ENCODE assay signal across 8 mouse cellular contexts in genomic region chr9:56042181-56042621, GRCm38 (mm10). TPM values are rescaled to one million over a fixed set of nuclear protein-coding genes. Genes with fewer than 3 reads are reported as not detected.
A peak's percentile ranks its signal among the peaks of the same experiment; 100 is the strongest.
DNase-seq lines count a peak whose midpoint lies in the region; ATAC-seq and TF ChIP-seq lines count a peak whose summit lies in the region.

No protein-coding gene starts in this region.

- under 1% methylated on average over 16 of the region's 16 CpGs for WGBS in heart, embryonic 14.5 days
- WGBS in forebrain, postnatal 0 days, result under 1% methylated on average over 16 of the region's 16 CpGs
- WGBS in liver, postnatal 0 days (ENCODE audit: insufficient replicate concordance), result under 1% methylated on average over 16 of the region's 16 CpGs

- TF ChIP-seq EP300 in MEL (IDR thresholded peaks at IDR 0.05; ENCODE audit: low read depth in 1 of 2, low read length in 2 of 2), result no peak
- TF ChIP-seq EP300 in liver, postnatal 0 days (IDR thresholded peaks at IDR 0.05; ENCODE audit: low read depth), result no peak

- ATAC-seq in heart, embryonic 14.5 days (ENCODE audit: insufficient number of reproducible peaks, insufficient read depth, low FRiP score, low read depth), result 0 out of 2 replicates have a peak, but pooled peaks have one; percentile 2
- ATAC-seq in forebrain, postnatal 0 days, result peak; percentile 72
- no peak for ATAC-seq in liver, postnatal 0 days

- no peaks in the 10 kb centered on the region; the same call in 1 of the 2 replicates for H3K79me2 ChIP-seq in MEL (ENCODE audit: control insufficient read depth, insufficient read depth, low read length, poor library complexity)

- TF ChIP-seq RAD21 in MEL (IDR thresholded peaks at IDR 0.05; ENCODE audit: low read depth, low read length), result no peak

- H3K27me3 ChIP-seq in heart, embryonic 14.5 days (ENCODE audit: control insufficient read depth, insufficient read depth, low read length), result no peaks in the 10 kb centered on the region
- H3K27me3 ChIP-seq in MEL (ENCODE audit: control insufficient read depth in 1 of 2, insufficient read depth in 2 of 2, low read length in 2 of 2), result peaks cover 0 to 7% of the 10 kb centered on the region in 2 experiments; a peak in 3 of 4 replicates
- H3K27me3 ChIP-seq in forebrain, postnatal 0 days (ENCODE audit: insufficient read depth, low read length), result no peaks in the 10 kb centered on the region
- no peaks in the 10 kb centered on the region for H3K27me3 ChIP-seq in liver, postnatal 0 days (ENCODE audit: insufficient read depth, low read length)

- peaks cover 24% of the 10 kb centered on the region for H3K36me3 ChIP-seq in heart, embryonic 14.5 days (ENCODE audit: control insufficient read depth, insufficient read depth, low read length)
- peaks cover 3 to 5% of the 10 kb centered on the region in 2 experiments; a peak in 3 of 4 replicates for H3K36me3 ChIP-seq in MEL (ENCODE audit: control insufficient read depth in 1 of 2, insufficient read depth in 2 of 2, low read length in 2 of 2)
- peaks cover 14% of the 10 kb centered on the region for H3K36me3 ChIP-seq in forebrain, postnatal 0 days (ENCODE audit: insufficient read depth)
- H3K36me3 ChIP-seq in liver, postnatal 0 days (replicated peaks; ENCODE audit: insufficient read depth, low read length), result peaks cover 4% of the 10 kb centered on the region; the same call in 1 of the 2 replicates

- DNase-seq in heart, postnatal 14 days, result no peak
- no peak for DNase-seq in MEL (ENCODE audit: low read depth, low spot score)
- no peak for DNase-seq in forebrain, postnatal 0 days
- DNase-seq in liver, postnatal 0 days, result no peak
- no peak for DNase-seq in adrenal gland, postnatal 10 days
- no peak for DNase-seq in urinary bladder, adult 18-20 months (ENCODE audit: low spot score in 2 of 2)
- no peak for DNase-seq in frontal cortex, postnatal 14 days (ENCODE audit: low spot score in 2 of 2)

- H3K4me2 ChIP-seq in heart, embryonic 14.5 days (ENCODE audit: low read length), result peak overlapping the region; percentile 88
- H3K4me2 ChIP-seq in forebrain, postnatal 0 days (ENCODE audit: low read depth), result peak overlapping the region; percentile 59
- peak overlapping the region; percentile 97 for H3K4me2 ChIP-seq in liver, postnatal 0 days (ENCODE audit: low read depth, low read length)

- TF ChIP-seq POLR2A in MEL (IDR thresholded peaks at IDR 0.05; ENCODE audit: control insufficient read depth in 1 of 2, insufficient read depth in 1 of 2, low read depth in 1 of 2, low read length in 2 of 2, poor library complexity in 1 of 2), result no peak

- H3K4me3 ChIP-seq in heart, embryonic 14.5 days (ENCODE audit: control insufficient read depth in 1 of 2, insufficient read depth in 1 of 2, low read depth in 1 of 2, low read length in 2 of 2), result peak overlapping the region; percentile 73 to 82
- H3K4me3 ChIP-seq in MEL (ENCODE audit: control insufficient read depth in 1 of 2, insufficient read depth in 1 of 2, low read depth in 2 of 2, low read length in 2 of 2), result peak overlapping the region; percentile 77 to 90
- peak overlapping the region; percentile 68 for H3K4me3 ChIP-seq in forebrain, postnatal 0 days (ENCODE audit: low read depth, low read length)
- peak overlapping the region; percentile 76 for H3K4me3 ChIP-seq in liver, postnatal 0 days (ENCODE audit: low read depth, low read length)

- TF ChIP-seq CTCF in MEL (IDR thresholded peaks at IDR 0.05 in 2 of 3, conservative IDR thresholded peaks at IDR 0.05 in 1 of 3; ENCODE audit: control insufficient read depth in 1 of 3, insufficient read depth in 1 of 3, low read depth in 2 of 3, low read length in 3 of 3, poor library complexity in 1 of 3, severe bottlenecking in 1 of 3), result no peak
- TF ChIP-seq CTCF in forebrain, postnatal 0 days (IDR thresholded peaks at IDR 0.05; ENCODE audit: low read depth), result no peak
- no peak for TF ChIP-seq CTCF in liver, postnatal 0 days (IDR thresholded peaks at IDR 0.05; ENCODE audit: low read depth)

- peak overlapping the region; percentile 94 for H3K27ac ChIP-seq in heart, embryonic 14.5 days (replicated peaks in 1 of 2; ENCODE audit: control insufficient read depth in 1 of 2, insufficient read depth in 1 of 2, low read depth in 2 of 2, low read length in 2 of 2)
- H3K27ac ChIP-seq in MEL (ENCODE audit: control insufficient read depth, low read depth, low read length), result peak overlapping the region; percentile 40
- H3K27ac ChIP-seq in forebrain, postnatal 0 days (ENCODE audit: low read depth, low read length), result peak overlapping the region; percentile 97
- peak overlapping the region; percentile 88 for H3K27ac ChIP-seq in liver, postnatal 0 days (ENCODE audit: low read depth)

- H3K9ac ChIP-seq in heart, embryonic 14.5 days (ENCODE audit: low read length), result peak overlapping the region; percentile 91
- H3K9ac ChIP-seq in MEL (ENCODE audit: control insufficient read depth, low read depth, low read length, poor library complexity, severe bottlenecking), result peak overlapping the region; percentile 87
- H3K9ac ChIP-seq in forebrain, postnatal 0 days, result peak overlapping the region; percentile 98
- peak overlapping the region; percentile 89 for H3K9ac ChIP-seq in liver, postnatal 0 days (replicated peaks)

- no peaks in the 10 kb centered on the region for H3K9me3 ChIP-seq in heart, embryonic 14.5 days (ENCODE audit: control insufficient read depth, low read length)
- H3K9me3 ChIP-seq in MEL (replicated peaks; ENCODE audit: insufficient read depth, low read length), result no peaks in the 10 kb centered on the region
- H3K9me3 ChIP-seq in forebrain, postnatal 0 days (ENCODE audit: low read length), result no peaks in the 10 kb centered on the region
- no peaks in the 10 kb centered on the region for H3K9me3 ChIP-seq in liver, postnatal 0 days (ENCODE audit: low read length)

- intact Hi-C loops in heart, postnatal 14 days (cut with DNase I), result loop anchor here (5.0 to 10.0 kb wide), 2 partner anchors 100 to 513 kb away; no protein-coding TSS in a partner anchor

- peaks cover 0 to 18% of the 10 kb centered on the region in 2 experiments; a peak in 2 of 4 replicates for H3K4me1 ChIP-seq in heart, embryonic 14.5 days (ENCODE audit: control insufficient read depth in 2 of 2, insufficient read depth in 2 of 2, low read length in 2 of 2)
- peaks cover 0 to 6% of the 10 kb centered on the region in 2 experiments; a peak in 1 of 4 replicates for H3K4me1 ChIP-seq in MEL (ENCODE audit: control insufficient read depth in 1 of 2, insufficient read depth in 2 of 2, low read length in 2 of 2)
- H3K4me1 ChIP-seq in forebrain, postnatal 0 days (ENCODE audit: insufficient read depth), result peaks cover 13% of the 10 kb centered on the region
- peaks cover 13% of the 10 kb centered on the region; the same call in 1 of the 2 replicates for H3K4me1 ChIP-seq in liver, postnatal 0 days (ENCODE audit: insufficient read depth)

TF ChIP-seq in MEL, 35 proteins besides CTCF, POLR2A, EP300 and RAD21 (continues in another document):
- TF ChIP-seq MAX (IDR thresholded peaks at IDR 0.05; ENCODE audit: low read length) (peak; percentile 88), SIN3A (IDR thresholded peaks at IDR 0.05; ENCODE audit: low read length) (no peak), JUND (IDR thresholded peaks at IDR 0.05; ENCODE audit: low read depth, low read length) (no peak), HCFC1 (IDR thresholded peaks at IDR 0.05; ENCODE audit: low read depth, low read length) (peak; percentile 7; the same call in 1 of the 2 replicates), TAL1 (IDR thresholded peaks at IDR 0.05; ENCODE audit: low read length) (no peak), SMC3 (IDR thresholded peaks at IDR 0.05; ENCODE audit: low read depth, low read length) (no peak), MYC (IDR thresholded peaks at IDR 0.05; ENCODE audit: low read depth, low read length) (peak; percentile 34; the same call in 1 of the 2 replicates), TCF12 (IDR thresholded peaks at IDR 0.05; ENCODE audit: low read depth, low read length) (no peak), MYB (IDR thresholded peaks at IDR 0.05; ENCODE audit: low read depth, low read length) (no peak), GABPA (IDR thresholded peaks at IDR 0.05; ENCODE audit: low read depth, low read length) (no peak), E2F4 (IDR thresholded peaks at IDR 0.05; ENCODE audit: borderline replicate concordance, low read depth, low read length) (0 out of 2 replicates have a peak, but pooled peaks have one; percentile 31)

RNA-seq across cellular contexts. Expression of gene Rcn2, which starts 0.6 kb away (rescaled TPM):
- polyA plus RNA-seq in heart, embryonic 14.5 days (2014; fragmentation: Nextera tagmentation; extraction: Ambion mirVana), result 140 and 146 TPM in 2 replicates
- 10 to 100 TPM; 25.1 to 27.1 TPM for total RNA-seq in heart, postnatal 14 days (2021)
- 22.7 and 28.6 TPM in 2 replicates for total RNA-seq in MEL (2012; rRNA removed)
- 10 to 100 TPM in 1 of 2 experiments, not detected in 1; 16.9 TPM for polyA plus RNA-seq in MEL (2012; ENCODE audit: insufficient read depth in 1 of 2, insufficient read length in 2 of 2, low read depth in 1 of 2, low replicate concordance in 2 of 2, missing spikeins in 1 of 2)
- total RNA-seq in forebrain, postnatal 0 days (2014; rRNA removed), result 135 and 157 TPM in 2 replicates
- 254 and 274 TPM in 2 replicates for polyA plus RNA-seq in forebrain, postnatal 0 days (2015; fragmentation: Nextera tagmentation; extraction: Ambion mirVana)
- 30.1 and 30.5 TPM in 2 replicates for polyA plus RNA-seq in liver, postnatal 0 days (2015; fragmentation: Nextera tagmentation; extraction: Ambion mirVana)
- 10 to 100 TPM; 40.1 to 41.2 TPM for total RNA-seq in adrenal gland, postnatal 10 days (2021)

RNA-seq across cellular contexts. Expression of gene 4930563M21Rik, which starts 31.9 kb away (rescaled TPM):
- polyA plus RNA-seq in heart, embryonic 14.5 days (2014; fragmentation: Nextera tagmentation; extraction: Ambion mirVana), result not detected in 2 replicates
- total RNA-seq in heart, postnatal 14 days (2021), result not detected
- not detected in 2 replicates for total RNA-seq in MEL (2012; rRNA removed)
- not detected for polyA plus RNA-seq in MEL (2012; ENCODE audit: insufficient read depth in 1 of 2, insufficient read length in 2 of 2, low read depth in 1 of 2, low replicate concordance in 2 of 2, missing spikeins in 1 of 2)
- total RNA-seq in forebrain, postnatal 0 days (2014; rRNA removed), result not detected in 2 replicates
- not detected in 2 replicates for polyA plus RNA-seq in forebrain, postnatal 0 days (2015; fragmentation: Nextera tagmentation; extraction: Ambion mirVana)
- polyA plus RNA-seq in liver, postnatal 0 days (2015; fragmentation: Nextera tagmentation; extraction: Ambion mirVana), result not detected in 2 replicates
- not detected for total RNA-seq in adrenal gland, postnatal 10 days (2021)

RNA-seq across cellular contexts. Expression of gene Pstpip1, which starts 47.6 kb away (rescaled TPM):
- 0.55 and 0.82 TPM in 2 replicates for polyA plus RNA-seq in heart, embryonic 14.5 days (2014; fragmentation: Nextera tagmentation; extraction: Ambion mirVana)
- 1 to 10 TPM; 1.1 to 3.2 TPM for total RNA-seq in heart, postnatal 14 days (2021)
- total RNA-seq in MEL (2012; rRNA removed), result 0.04 TPM in 1 of 2 replicates, not detected in the other
- polyA plus RNA-seq in MEL (2012; ENCODE audit: insufficient read depth in 1 of 2, insufficient read length in 2 of 2, low read depth in 1 of 2, low replicate concordance in 2 of 2, missing spikeins in 1 of 2), result under 1 TPM in 1 of 2 experiments, not detected in 1; 0.22 TPM
- total RNA-seq in forebrain, postnatal 0 days (2014; rRNA removed), result 1.5 and 3.0 TPM in 2 replicates
- 0.92 and 1.0 TPM in 2 replicates for polyA plus RNA-seq in forebrain, postnatal 0 days (2015; fragmentation: Nextera tagmentation; extraction: Ambion mirVana)
- polyA plus RNA-seq in liver, postnatal 0 days (2015; fragmentation: Nextera tagmentation; extraction: Ambion mirVana), result 5.5 and 6.0 TPM in 2 replicates
- total RNA-seq in adrenal gland, postnatal 10 days (2021), result 1 to 10 TPM; 3.6 to 4.9 TPM

Comparison
In these comparisons a context has a peak if more than half of its experiments do, and no peak if none do; other contexts are left out.
1. H3K27ac ChIP-seq: peak in every context shown above with its lines; median percentile 97 in forebrain, postnatal 0 days; 94 in heart, embryonic 14.5 days; 88 in liver, postnatal 0 days; 40 in MEL.